Mouse (Mus musculus) left cerebral cortex, postnatal 36 days (tissue): Measurements from ENCODE around the gene Agmo. TPM values are rescaled to one million over a fixed set of nuclear protein-coding genes. Genes with fewer than 3 reads are reported as not detected.

ENCODE experiments used
- DNase-seq, 2 experiments: peaks; one replicate each; pipeline ENCODE4 v3.0.0; 2021 to 2022; ENCODE audit warnings: low spot score in 2 of 2, mixed read lengths in 1 of 2
- intact Hi-C: fragments of 180-260 bp; cut with DNase I; formaldehyde crosslinking; loops from one replicate; pipeline ENCODE4 v1.15.1; 2025
- total RNA-seq, 2 experiments: library from RNA; stranded (reverse); gene quantifications; 2 replicates each; pipeline ENCODE4 v1.2.3; 2021

Agmo gene
- total RNA-seq, 2 experiments from 2014 or later: 3.8 to 4.0 TPM

DNA sequence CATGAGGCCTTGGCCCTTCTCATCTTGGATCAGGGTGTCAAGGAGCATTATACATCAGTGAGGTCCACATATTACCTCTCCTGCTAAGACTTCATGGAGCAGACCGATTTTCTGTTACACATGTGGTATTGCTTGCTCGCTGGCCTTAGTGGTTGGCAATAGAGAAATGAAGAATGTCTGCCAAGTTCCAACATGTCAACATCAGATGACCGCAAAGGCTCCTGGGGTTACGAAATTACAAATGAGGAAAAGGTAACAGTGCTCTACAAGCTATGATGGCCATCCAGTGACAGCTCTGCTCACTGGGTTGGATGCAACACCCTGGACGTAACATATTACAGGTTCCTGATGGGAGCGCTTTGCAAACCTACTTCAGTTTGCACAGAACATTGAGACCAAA is 161.1 kb downstream of the Agmo start:
- intact Hi-C loops: no loop called here
- DNase-seq: no peak

GRCm38 (mm10) chr12:37426350-37426749 is 184.9 kb downstream of the Agmo start:
- intact Hi-C loops: no loop called here
- DNase-seq: no peak

GRCm38 (mm10) chr12:37426750-37427149 is 185.3 kb downstream of the Agmo start:
- intact Hi-C loops: no loop called here

DNA sequence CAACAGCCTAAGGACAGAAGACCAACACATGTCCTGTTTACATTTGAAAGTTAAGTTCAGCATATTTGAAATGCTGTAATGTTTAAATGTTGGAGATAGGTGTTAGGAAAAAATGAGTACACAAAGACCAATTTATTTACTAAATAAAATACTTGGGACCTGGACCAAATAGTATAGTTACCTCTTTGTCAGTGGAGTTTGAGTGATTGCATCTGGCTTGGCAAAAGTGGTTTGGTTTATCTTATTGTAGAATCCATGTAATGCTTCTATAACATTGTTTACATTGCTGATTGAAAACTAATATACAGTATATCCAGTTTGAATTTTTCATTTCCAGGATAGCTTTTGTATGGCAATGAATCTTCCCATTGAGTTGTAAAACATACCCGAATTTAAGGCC is 193.0 kb downstream of the Agmo start:
- no peak for DNase-seq
- intact Hi-C loops: no loop called here

More at GRCm38 (mm10) chr12:37426750-37427149, 185.3 kb downstream of the Agmo start:
- no peak for DNase-seq

DNA sequence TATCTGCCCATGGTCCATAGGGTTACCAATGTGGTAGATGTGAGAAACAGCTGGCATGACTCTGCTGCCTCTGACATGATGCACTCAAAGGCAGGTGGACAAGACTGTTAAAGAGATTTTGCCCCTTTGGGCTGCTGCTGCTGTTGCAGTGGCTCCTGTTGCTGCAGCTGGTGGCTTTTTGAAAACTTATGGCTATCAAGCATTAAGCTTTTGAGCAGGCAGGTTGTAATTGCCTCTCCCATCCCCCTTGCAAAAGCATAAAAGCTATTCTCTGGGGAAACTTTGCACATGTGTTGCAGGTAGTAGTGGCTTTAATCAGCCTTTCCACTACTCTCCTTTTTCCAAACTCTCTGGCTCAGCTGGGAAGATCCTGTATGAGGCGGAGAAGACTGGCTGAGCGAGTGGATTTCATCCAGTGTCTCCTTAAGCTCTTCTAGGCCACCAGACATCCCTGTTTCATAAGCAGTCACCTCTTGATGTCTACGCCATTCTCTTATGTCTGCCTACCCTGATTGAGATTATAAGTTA is 201.1 kb downstream of the Agmo start:
- intact Hi-C loops: loop anchor here (10.0 kb wide), 1 partner anchor 188 kb away; no protein-coding TSS in a partner anchor
- no peak for DNase-seq

DNA sequence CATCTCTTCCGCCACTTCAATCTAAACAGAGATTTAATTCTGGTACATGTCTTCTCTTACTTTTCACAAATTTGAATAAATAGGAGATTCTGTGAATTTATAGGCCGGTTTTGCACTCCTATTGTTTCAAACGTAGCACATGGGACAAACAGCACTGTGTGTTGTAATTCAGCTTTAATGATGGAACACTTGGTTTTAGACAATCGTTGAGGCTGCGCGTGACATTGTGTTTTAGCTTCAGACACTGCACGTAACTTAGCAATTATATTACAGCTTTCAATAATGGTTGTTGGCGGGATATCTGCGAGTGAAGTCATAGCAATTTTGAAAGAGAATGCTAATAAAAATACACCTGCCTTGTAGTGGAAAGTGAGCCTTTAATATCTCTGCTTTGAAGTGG is 203.8 kb downstream of the Agmo start:
- DNase-seq: no peak
- intact Hi-C loops: loop anchor here (10.0 kb wide), 1 partner anchor 190 kb away; no protein-coding TSS in a partner anchor

- intact Hi-C loops: loop anchor here (10.0 kb wide), 1 partner anchor 195 kb away; no protein-coding TSS in a partner anchor
- DNase-seq: no peak
Measured at GRCm38 (mm10) chr12:37449597-37449996, 208.2 kb downstream of the Agmo start.

GRCm38 (mm10) chr12:37450366-37451156 is 209.1 kb downstream of the Agmo start:
- peak; percentile 16 to 34 for DNase-seq
- intact Hi-C loops: loop anchor here (2.0 kb wide), 1 partner anchor 736 kb away; no protein-coding TSS in a partner anchor

DNA sequence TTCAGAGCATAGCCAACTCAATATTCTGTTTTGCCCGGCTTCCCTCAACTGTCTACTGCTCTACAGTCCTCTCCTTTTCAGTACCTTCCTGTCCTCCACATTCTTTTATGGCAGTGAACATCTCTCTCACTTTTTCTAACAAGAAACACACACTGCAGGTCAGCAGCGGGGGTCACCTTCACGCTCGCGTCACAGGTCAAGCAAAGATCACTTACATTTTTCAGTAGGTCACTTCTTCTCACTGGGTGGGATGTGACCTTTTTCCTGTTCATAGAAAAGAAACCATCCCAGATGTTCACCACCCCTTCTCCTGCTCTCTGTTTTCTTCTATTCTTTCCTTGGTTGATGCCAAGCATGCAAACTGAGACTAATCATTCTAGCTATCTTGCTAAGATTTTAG is 230.2 kb downstream of the Agmo start:
- DNase-seq: no peak
- intact Hi-C loops: no loop called here

DNA sequence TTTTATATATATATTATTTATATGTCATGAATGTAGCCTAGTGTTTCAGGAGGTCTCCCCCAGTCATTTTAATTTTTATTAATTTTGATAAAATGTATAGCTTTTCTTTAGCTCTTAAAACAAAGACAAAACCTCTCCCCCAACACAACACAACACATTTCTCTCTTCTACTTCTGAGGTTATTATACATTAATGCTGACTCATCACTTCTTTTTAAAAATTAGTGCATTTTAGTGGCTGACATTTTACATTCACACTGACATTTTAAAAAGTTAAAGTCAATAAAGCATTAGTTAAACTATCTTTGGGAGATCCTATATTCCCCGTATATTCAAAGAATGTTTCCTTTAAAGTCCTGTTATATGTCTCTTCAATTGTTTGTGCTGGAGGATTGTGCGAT is 235.4 kb downstream of the Agmo start:
- DNase-seq: no peak
- intact Hi-C loops: no loop called here

- DNase-seq: no peak
- intact Hi-C loops: no loop called here
Measured at GRCm38 (mm10) chr12:37487991-37488390, 246.6 kb downstream of the Agmo start.

DNA sequence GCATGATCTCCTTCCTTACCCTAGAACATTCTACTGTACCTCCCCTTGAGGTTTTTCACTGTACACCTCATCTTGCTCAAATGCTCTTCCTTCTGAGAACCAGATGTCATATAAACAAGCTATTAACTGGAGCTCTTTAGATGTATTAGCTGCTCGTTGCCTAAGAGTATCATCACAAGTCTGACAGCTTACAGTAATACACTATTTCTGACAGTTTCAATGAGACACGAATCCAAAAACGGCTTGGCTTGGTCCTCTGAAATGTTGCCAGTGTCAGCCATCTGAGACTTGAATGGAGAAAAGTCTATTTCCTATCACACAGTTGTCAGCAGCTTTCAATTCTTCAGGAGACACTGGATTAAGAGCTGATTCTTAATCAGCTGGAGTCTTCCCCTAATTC is 257.4 kb downstream of the Agmo start:
- DNase-seq: no peak
- intact Hi-C loops: no loop called here

- DNase-seq: no peak
- intact Hi-C loops: no loop called here
Measured at GRCm38 (mm10) chr12:37507406-37507805, 266.0 kb downstream of the Agmo start.

GRCm38 (mm10) chr12:37507826-37508225 is 266.4 kb downstream of the Agmo start:
- intact Hi-C loops: no loop called here
- DNase-seq: no peak

DNA sequence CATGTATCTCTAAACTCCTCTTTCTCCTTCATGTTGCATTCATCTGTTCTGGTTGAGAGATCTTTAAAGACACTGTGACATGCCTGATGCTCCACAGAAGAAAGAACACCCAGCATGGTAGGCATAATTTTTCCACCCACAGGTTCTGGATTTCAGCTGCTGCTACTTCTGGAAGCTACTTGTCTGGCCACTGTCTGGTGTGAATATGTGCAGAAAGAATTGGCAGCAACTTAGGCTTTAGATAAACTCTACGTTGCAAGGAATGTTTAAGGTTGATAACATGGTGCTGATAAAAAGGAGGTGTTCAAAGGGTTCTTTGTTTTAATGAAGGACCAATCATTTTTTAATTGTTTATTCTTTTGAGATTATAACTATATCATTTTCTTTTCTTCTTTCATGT is 280.3 kb downstream of the Agmo start:
- intact Hi-C loops: no loop called here
- peak in 1 of 2 experiments; percentile 25 for DNase-seq

- no peak for DNase-seq
- intact Hi-C loops: no loop called here
Measured at GRCm38 (mm10) chr12:37524662-37525061, 283.2 kb downstream of the Agmo start.

DNA sequence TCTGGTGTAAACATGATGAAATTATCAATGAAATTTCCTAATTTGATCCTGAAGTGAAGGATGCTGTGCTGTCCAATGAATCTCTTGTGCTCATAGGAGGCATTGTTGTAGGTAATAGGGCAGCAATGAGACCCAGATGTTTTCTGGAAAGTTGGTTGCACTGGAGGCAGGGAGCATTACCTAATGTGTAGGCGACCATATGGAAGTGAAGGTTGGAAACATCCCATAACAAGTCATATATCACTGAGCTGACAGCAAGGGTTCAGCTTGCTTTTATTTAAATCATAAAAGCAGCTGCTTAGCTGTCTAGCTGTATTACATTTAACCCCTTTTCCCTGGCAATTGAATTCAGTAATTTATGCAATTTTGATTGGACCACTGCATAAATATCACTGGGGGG is 299.6 kb downstream of the Agmo start:
- no peak for DNase-seq
- intact Hi-C loops: no loop called here

GRCm38 (mm10) chr12:37558284-37558683 is 316.8 kb downstream of the Agmo start:
- DNase-seq: no peak
- intact Hi-C loops: no loop called here

DNA sequence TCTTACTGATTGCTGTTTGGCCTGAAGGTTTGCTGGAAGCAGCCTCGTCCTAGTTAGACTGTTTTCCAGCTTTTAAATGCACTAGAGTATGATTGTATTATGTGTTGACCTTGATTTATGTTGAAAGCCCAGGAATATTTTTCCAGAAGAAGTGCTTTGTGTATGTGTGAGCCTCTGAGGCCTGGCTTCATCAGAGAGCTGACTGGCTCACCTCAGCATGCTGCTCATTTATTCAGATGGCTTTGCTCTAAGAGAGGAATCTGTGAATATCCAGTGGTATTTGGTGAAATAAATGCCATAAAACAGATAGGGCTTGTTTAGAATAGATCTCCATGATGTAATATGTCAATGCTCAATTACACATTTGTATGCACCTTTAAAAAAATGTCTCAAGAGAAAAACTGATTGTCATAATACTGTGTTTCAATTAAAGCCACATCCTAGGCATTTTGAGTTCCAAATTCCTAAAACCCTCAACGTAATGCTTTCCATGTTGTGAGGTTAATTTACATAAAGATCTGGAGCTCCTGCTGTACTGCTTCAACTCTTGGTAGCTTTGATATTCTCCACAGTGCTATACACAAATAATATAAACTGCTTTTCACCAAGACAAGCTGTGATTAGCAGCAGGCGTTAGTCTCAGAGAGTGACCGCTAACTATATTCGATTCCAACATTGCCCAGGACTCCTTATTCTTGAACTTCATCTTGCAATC is 324.6 kb downstream of the Agmo start:
- DNase-seq: no peak
- intact Hi-C loops: no loop called here

DNA sequence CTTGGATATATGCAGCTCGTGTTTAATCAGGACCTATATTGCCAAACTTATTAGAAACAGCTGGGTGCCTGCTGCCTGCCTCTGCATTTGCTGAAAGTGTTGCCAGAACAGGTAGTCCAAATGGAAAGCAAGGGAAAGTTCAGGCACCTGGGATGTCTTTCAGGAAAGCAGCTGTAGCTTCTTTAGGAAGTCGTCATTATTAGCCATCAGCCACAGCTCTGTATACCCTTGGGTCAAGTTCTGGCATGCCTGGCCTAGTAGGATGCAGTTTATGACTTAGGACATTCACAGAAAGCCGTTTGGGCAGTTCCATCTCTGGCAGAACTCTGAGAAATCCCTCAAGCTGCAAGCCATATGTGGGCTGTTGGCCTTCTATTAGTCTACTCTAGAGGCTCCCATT is 330.5 kb downstream of the Agmo start:
- intact Hi-C loops: no loop called here

GRCm38 (mm10) chr12:37582777-37583176 is 341.3 kb downstream of the Agmo start:
- intact Hi-C loops: no loop called here
- DNase-seq: no peak

More for the DNA sequence above, 330.5 kb downstream of the Agmo start:
- DNase-seq: no peak
